Mouse (Mus musculus): Measurements from ENCODE around the gene Olfr826. TPM values are rescaled to one million over a fixed set of nuclear protein-coding genes. Genes with fewer than 3 reads are reported as not detected.

The Olfr826 gene
- not detected in 4 replicates for total RNA-seq (2023)

DNA sequence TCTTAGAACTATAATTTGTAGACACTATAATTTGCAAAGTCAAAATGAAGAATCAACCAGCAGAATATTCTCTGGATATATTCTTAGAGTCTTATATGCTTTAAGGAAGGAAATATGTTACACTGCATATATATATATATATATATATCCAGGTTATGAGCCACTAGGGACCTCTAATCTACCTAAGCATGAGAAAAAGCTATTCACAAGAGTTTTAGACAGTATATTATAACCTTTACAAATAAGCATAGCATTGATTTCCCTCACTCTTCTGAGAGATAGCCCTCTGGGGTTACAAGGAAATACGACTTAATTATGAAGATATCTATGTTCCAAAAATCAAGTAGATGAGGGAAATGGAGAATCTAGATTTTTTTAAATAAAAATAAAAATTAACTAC is at the start of gene Olfr826:
Gene Olfr826, minus strand, starts transcription at position 101 of the 400 bp plus-strand sequence.

DNA sequence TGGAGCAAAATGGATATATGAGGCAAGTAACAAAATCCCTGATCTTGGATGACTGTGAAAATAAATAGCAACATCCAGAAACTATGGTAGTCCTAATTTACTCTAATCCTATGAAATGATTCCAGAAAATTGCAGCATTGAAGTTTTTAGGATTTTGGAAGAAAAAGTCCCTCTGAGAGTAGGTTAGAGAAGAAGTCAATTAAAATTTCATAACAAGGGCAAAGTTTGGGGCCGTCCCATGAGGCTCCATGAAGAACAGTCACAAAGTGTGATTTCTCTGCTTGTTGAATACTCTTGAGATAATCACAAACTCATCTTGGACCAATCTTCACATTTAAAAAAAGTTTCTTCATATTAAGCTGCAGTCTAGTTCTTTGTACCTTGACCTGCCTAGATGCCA is 30.3 kb upstream of the Olfr826 start, which contains the start of gene Olfr827:
Gene Olfr827, minus strand, starts transcription at position 101 of the 400 bp plus-strand sequence.

DNA sequence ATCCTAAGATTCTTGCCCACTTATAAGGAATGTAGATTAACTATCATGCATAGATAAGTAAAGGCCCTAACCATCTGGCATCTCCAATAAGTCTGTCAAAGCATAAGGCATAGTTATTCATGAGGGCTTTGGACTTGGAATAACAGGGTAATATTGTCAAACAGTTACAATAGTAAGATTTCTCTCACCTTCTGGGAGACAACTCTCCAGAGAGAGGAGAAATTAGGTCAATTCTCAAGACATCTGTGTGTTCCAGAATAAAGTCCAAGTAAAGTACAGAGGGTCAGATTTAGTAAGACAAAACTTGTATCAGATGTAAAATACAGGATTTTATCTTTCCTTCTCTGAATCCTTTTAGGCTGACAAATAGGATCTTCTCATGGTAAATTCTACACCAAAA is 17.3 kb downstream of the Olfr826 start, which contains the start of gene Olfr825:
Gene Olfr825, minus strand, starts transcription at position 101 of the 400 bp plus-strand sequence.

DNA sequence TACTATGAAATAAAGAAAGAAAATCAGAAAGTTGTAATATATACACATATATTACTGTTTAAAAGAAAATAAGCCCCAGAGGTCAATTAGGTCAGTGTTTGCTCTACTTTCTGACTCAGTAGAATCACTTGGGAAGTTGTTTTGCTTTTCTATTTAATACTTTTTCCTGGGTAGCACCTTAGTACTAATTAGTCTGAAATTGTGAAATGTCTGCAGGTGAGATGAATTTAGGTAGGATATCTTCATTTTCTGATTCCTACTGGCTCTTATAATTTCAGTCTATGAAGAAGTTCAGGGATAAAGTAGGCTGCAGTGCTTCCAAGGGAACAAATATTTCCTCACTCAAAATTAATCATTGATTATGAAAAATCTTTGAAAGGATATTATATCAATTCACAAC is 54.1 kb downstream of the Olfr826 start, which contains the start of gene Olfr824:
Gene Olfr824, minus strand, starts transcription at position 101 of the 400 bp plus-strand sequence.

Other genes with a start within 250 kb of the Olfr826 start
- gene Olfr818, start 235.1 kb downstream of the Olfr826 start, total RNA-seq (2023), result not detected in 4 replicates
- gene Olfr819, start 216.9 kb downstream of the Olfr826 start, total RNA-seq (2023), result not detected in 4 replicates
- gene Olfr247, start 208.0 kb downstream of the Olfr826 start, total RNA-seq (2023), result not detected in 4 replicates
- gene Gm10310, start 199.1 kb downstream of the Olfr826 start, total RNA-seq (2023), result not detected in 4 replicates
- gene Olfr820, start 171.6 kb downstream of the Olfr826 start, total RNA-seq (2023), result not detected in 4 replicates
- gene Olfr821, start 153.8 kb downstream of the Olfr826 start, total RNA-seq (2023), result not detected in 4 replicates
- gene Olfr822, start 113.0 kb downstream of the Olfr826 start, total RNA-seq (2023), result not detected in 4 replicates
- not detected in 4 replicates for gene Olfr823, start 68.8 kb downstream of the Olfr826 start, total RNA-seq (2023)
- gene Olfr824, start 54.2 kb downstream of the Olfr826 start, total RNA-seq (2023), result not detected in 4 replicates
- not detected in 4 replicates for gene Olfr825, start 17.4 kb downstream of the Olfr826 start, total RNA-seq (2023)
- gene Olfr827, start 30.2 kb upstream of the Olfr826 start, total RNA-seq (2023), result not detected in 4 replicates
- 0.16 TPM in 1 of 4 replicates, not detected in the others for gene Neurod4, start 96.1 kb upstream of the Olfr826 start, total RNA-seq (2023)
- gene Tespa1, start 138.7 kb upstream of the Olfr826 start, total RNA-seq (2023), result 65.3 to 76.4 TPM (median 71.7 TPM) in 4 replicates
- gene Vmn2r84, start 210.1 kb upstream of the Olfr826 start, total RNA-seq (2023), result not detected in 4 replicates
- not detected in 4 replicates for gene Vmn2r85, start 245.5 kb upstream of the Olfr826 start, total RNA-seq (2023)